Mouse (Mus musculus) testis, adult 2 months (tissue): ENCODE results near the gene Fancd2. TPM values are rescaled to one million over a fixed set of nuclear protein-coding genes. Genes with fewer than 3 reads are reported as not detected.

Experiments used
- H3K27ac ChIP-seq: fragments of 200-500 bp; 2 replicates; pipeline ENCODE4 v1.5.1; 2012; ENCODE audit warnings: low read depth, low read length; ENCODE audit not compliant: control insufficient read depth, insufficient read depth
- H3K27me3 ChIP-seq: fragments of 200-500 bp; 2 replicates; pipeline ENCODE4 v1.6.1; 2012; ENCODE audit warnings: mild to moderate bottlenecking, low read length, moderate library complexity; ENCODE audit not compliant: control insufficient read depth, insufficient read depth
- H3K36me3 ChIP-seq: fragments of 200-500 bp; 2 replicates; pipeline ENCODE4 v1.6.1; 2012; ENCODE audit warnings: mild to moderate bottlenecking, low read length; ENCODE audit not compliant: control insufficient read depth, insufficient read depth
- H3K4me1 ChIP-seq: fragments of 200-500 bp; 2 replicates; pipeline ENCODE4 v1.6.1; 2012; ENCODE audit warnings: low read length; ENCODE audit not compliant: control insufficient read depth, insufficient read depth
- H3K4me3 ChIP-seq: fragments of 200-500 bp; 2 replicates; pipeline ENCODE4 v1.5.1; 2012; ENCODE audit warnings: low read depth, mild to moderate bottlenecking, low read length, moderate library complexity, mixed read lengths; ENCODE audit not compliant: control insufficient read depth
- CTCF ChIP-seq: fragments of 200-500 bp; IDR thresholded peaks from 2 replicates; pipeline ENCODE4 v1.5.1; 2012; ENCODE audit warnings: low read depth, mild to moderate bottlenecking, inconsistent platforms, low read length, moderate library complexity; ENCODE audit not compliant: control insufficient read depth, insufficient read depth, insufficient replicate concordance
- POLR2A ChIP-seq: fragments of 200-500 bp; IDR thresholded peaks from 2 replicates; pipeline ENCODE4 v1.6.1; 2012; ENCODE audit warnings: low read depth, mild to moderate bottlenecking, inconsistent platforms, low read length, moderate library complexity; ENCODE audit not compliant: control insufficient read depth
- polyA plus RNA-seq: library from polyadenylated mRNA; depleted of rRNA; stranded (reverse); fragments of >200 nt; gene quantifications from 2 replicates; pipeline ENCODE4 v1.2.3, GENCODE M21; 2012

Fancd2 gene
- polyA plus RNA-seq, 1 experiment = 19.5 TPM

DNA sequence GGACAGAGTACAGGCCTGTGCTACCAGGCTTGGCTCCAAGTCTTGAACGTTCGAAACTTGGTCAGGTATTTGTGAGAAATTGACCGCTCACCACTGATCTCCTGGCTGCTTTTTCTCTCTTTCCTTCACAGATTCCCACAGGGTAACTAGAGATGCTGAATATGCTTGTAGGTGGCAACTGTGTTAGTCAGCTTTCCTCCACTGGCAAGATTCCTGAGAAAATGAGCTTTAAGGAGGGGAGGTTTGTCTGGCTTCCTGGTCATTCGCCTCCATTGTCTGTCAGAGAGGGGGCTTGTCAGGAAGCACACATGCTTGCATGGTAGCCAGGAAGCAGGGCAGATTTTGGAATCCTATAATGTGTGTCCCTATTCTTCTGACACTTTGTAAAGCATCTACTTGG, 51.5 kb downstream of the Fancd2 start:
- TF ChIP-seq POLR2A = no peak
- no peak for TF ChIP-seq CTCF

DNA sequence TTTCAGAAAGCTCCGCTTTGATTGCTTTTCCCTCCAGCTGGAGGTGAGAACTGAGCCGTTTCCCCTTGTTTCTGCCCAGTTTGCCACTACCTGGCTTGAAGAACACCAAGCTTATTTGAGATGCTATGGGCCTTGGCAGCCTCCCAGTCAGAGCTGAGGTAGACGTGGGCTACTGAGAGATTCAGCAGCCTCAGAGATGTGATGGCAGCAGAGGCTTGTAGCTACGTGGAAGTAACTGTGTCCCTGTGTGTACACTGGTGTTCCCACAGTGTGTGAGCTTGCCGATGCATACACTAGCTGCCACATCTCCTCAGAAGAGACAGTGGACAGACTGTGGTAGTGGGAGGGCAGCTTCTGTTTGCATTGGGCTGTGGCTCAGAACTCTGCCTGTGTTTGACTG, 53.6 kb downstream of the Fancd2 start:
- TF ChIP-seq POLR2A (no peak), CTCF (no peak)
- Histone ChIP-seq H3K27ac (no peak overlapping the region), H3K4me3 (no peak overlapping the region), H3K4me1 (no peaks in the 10 kb centered on the region), H3K27me3 (no peaks in the 10 kb centered on the region), H3K36me3 (peaks cover 4% of the 10 kb centered on the region)

More for the DNA sequence above, 51.5 kb downstream of the Fancd2 start:
- Histone ChIP-seq H3K4me3 (no peak overlapping the region), H3K4me1 (no peaks in the 10 kb centered on the region), H3K27ac (no peak overlapping the region), H3K36me3 (peaks cover 4% of the 10 kb centered on the region), H3K27me3 (no peaks in the 10 kb centered on the region)

DNA sequence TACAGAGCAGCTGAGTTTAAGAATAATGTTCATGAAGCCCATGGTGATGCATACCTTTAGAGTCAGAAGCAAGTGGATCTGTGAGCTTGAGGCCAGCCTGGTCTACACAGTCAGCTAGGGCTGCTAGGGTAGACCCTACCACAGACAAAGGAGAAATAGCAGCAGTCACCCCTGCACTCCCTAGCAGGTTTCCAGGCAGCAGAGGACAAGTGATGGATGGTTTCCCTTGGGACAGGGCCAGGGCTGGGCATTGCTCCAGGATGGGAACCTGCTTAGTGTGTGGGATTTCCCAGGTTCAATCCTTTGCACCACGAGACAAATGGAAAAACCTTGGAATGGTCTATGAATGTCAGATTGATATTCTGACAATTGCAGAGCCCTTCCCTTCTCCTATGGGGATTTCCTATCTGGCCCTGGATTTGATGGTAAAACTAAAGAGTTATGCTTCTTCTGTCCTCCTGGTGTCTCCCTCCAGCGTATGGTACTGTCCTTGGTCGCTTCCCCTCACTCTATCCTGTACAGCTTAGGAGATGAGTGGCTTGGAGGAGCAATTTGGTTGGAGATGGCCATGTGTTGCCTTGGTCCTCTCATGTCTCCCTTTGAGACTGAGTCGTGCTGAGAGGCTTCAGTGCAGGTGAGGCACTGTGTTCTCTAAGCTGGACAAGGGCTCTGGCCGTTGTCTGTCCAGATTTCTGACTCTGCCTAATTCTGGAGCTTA, 55.1 kb downstream of the Fancd2 start:
- peaks cover 4% of the 10 kb centered on the region for H3K36me3 ChIP-seq
- no peaks in the 10 kb centered on the region for H3K27me3 ChIP-seq
- H3K27ac ChIP-seq = no peak overlapping the region
- H3K4me1 ChIP-seq = no peaks in the 10 kb centered on the region
- TF ChIP-seq CTCF = no peak
- no peak for TF ChIP-seq POLR2A
- H3K4me3 ChIP-seq = no peak overlapping the region

DNA sequence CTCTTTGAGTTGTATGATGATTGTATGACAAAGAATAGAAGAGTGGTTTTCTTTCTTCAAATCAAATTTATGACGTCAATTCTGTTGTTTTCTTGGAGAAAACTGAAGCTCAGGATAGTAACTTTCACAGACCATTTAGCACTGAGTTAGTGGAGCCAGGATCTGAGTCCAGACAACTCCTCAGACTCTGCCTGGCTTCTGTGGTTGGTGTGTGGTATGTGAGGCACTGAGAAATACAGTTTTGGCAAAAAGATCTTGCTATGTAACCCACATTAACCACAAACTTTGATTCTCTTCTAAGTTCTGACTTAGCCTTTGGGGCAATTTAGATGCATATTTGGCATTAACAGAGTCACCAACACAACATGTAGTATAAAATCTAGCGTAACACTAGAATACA, 61.2 kb downstream of the Fancd2 start:
- H3K36me3 ChIP-seq = no peaks in the 10 kb centered on the region
- no peak overlapping the region for H3K4me3 ChIP-seq
- H3K4me1 ChIP-seq = no peaks in the 10 kb centered on the region
- no peaks in the 10 kb centered on the region for H3K27me3 ChIP-seq
- no peak overlapping the region for H3K27ac ChIP-seq
- TF ChIP-seq CTCF = no peak
- no peak for TF ChIP-seq POLR2A

DNA sequence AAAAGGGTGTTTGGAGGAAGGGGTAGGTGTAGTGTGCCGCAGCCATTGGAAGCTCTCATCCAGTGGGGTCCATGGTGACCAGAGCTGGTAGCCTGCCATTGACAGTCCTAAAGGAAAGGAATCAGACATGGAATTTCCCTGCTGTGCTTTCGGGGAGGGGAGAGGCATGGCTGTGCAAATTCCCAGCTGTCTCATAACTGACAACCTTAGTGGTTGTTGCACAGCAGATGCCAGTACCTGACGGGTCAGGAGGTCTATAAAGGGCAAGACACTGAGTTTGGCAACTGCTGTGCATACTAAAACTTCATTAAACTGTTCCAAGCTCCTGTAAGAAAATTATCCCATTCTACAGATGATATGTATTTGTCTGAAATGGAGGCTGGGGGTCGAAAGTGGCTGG, 66.5 kb downstream of the Fancd2 start:
- H3K27me3 ChIP-seq = no peaks in the 10 kb centered on the region
- peaks cover 5% of the 10 kb centered on the region for H3K4me1 ChIP-seq
- peak overlapping the region; percentile 25 for H3K4me3 ChIP-seq
- TF ChIP-seq POLR2A (no peak), CTCF (no peak)
- peaks cover 6% of the 10 kb centered on the region for H3K36me3 ChIP-seq
- no peak overlapping the region for H3K27ac ChIP-seq

DNA sequence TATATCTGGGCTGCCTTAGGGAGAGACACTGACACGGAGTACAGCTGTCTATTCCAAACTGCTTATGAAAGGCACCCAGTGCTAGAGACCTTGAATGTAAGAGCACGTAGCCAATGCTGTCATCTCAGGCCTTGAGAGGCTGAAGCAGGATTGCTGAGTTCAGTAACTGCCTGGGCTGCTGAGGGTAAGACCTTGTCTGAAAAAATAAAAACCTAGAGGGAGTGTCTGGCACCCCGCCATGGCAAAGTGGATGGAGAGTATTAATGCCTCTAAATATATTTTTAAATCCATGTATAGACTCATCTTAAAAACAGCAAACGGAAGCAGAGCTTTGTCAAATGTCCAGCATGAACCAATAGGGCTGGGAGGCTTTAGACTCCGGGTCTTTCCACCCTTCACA, 68.4 kb downstream of the Fancd2 start:
- peaks cover 5% of the 10 kb centered on the region for H3K4me1 ChIP-seq
- no peaks in the 10 kb centered on the region for H3K27me3 ChIP-seq
- H3K27ac ChIP-seq = peak overlapping the region; percentile 83
- no peak for TF ChIP-seq POLR2A
- peak overlapping the region; percentile 84 for H3K4me3 ChIP-seq
- H3K36me3 ChIP-seq = peaks cover 6% of the 10 kb centered on the region

DNA sequence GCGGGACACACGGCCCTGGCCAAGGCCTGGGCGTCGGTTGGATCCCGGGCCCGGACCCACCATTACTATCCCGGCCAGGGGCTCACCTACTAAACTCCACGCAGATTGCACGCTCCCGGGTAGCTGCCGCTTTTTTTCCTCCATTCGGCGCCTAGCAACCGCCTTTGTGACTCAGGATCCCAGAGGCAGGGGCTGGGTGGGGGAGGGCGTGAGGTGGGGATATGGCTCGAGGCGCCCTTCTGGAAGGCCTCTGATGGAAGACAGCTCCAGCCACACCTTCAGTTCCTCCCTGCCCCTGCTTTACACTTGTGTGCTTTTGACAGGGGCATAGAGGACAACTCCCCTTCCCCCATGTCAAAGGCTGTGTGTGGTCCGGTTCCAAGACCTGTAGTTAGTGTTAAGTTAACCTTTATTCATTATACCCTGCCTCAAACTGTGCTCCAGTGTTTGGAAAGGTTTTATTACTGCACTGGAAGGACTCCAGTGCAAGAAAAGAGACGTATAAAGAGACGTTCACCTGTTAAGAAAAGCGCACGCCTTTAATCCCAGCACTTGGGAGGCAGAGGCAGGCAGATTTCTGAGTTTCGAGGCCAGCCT, 69.2 kb downstream of the Fancd2 start, which contains the start of gene Fancd2os:
Fancd2os (minus strand) TSS at position 173 of the 597 bp plus-strand sequence.
- peak within 1 kb of the TSS; percentile 84 for H3K4me3 ChIP-seq
- H3K27ac ChIP-seq = peak within 1 kb of the TSS; percentile 83
- TF ChIP-seq POLR2A (peak; percentile 61; the same call in 1 of the 2 replicates), CTCF (no peak)

More for the DNA sequence above, 69.2 kb downstream of the Fancd2 start, which contains the start of gene Fancd2os:
- Histone ChIP-seq H3K36me3 (peaks cover 6% of the 10 kb centered on the region), H3K27me3 (no peaks in the 10 kb centered on the region), H3K4me1 (peaks cover 5% of the 10 kb centered on the region)
